Mouse (Mus musculus): ENCODE data around the gene Stk36.

- TF ChIP-seq CTCF (IDR thresholded peaks at IDR 0.05; ENCODE audit: low read depth, low read length) = no peak
- no peak for TF ChIP-seq POLR2A (IDR thresholded peaks at IDR 0.05; ENCODE audit: borderline replicate concordance, low read depth, low read length)
These were observed 75.6 kb downstream of the Stk36 start for GRCm38 (mm10) chr1:74676863-74677262.

All from bone marrow macrophage, adult 2 months (primary cell).